Comparison of ENCODE assay signal across 12 mouse cellular contexts in genomic region chr6:21794337-21795071, GRCm38 (mm10). TPM values are rescaled to one million over a fixed set of nuclear protein-coding genes. Genes with fewer than 3 reads are reported as not detected.
DNase-seq lines count a peak whose midpoint lies in the region; ATAC-seq and TF ChIP-seq lines count a peak whose summit lies in the region.
"Had no signal": no experiment of that assay in that cellular context is flagged by ENCODE, and none has a peak within 500 bp of the region (broad histone marks: within the 10 kb centered on the region; RNA-seq: fewer than 3 reads in every experiment).

No protein-coding gene starts in this region.

- no peaks in the 10 kb centered on the region for H3K9me3 ChIP-seq in lung, embryonic 14.5 days (ENCODE audit: low read depth, low read length)
- no peaks in the 10 kb centered on the region for H3K9me3 ChIP-seq in stomach, embryonic 14.5 days (ENCODE audit: control insufficient read depth, low read depth, low read length)
- H3K9me3 ChIP-seq in stomach, postnatal 0 days (ENCODE audit: control insufficient read depth, low read length): no peaks in the 10 kb centered on the region
- H3K9me3 ChIP-seq: embryonic facial prominence, embryonic 13.5 days; G1E; heart, embryonic 10.5 days had no signal

- H3K27ac ChIP-seq in lung, embryonic 14.5 days (ENCODE audit: low read depth): no peak overlapping the region
- no peak overlapping the region for H3K27ac ChIP-seq in stomach, embryonic 14.5 days (ENCODE audit: low read length)
- H3K27ac ChIP-seq in stomach, postnatal 0 days (replicated peaks): no peak overlapping the region
- H3K27ac ChIP-seq: embryonic facial prominence, embryonic 13.5 days; heart, embryonic 10.5 days had no signal

- no peak for TF ChIP-seq CTCF in lung, embryonic 14.5 days (IDR thresholded peaks at IDR 0.05; ENCODE audit: low read depth)
- TF ChIP-seq CTCF in stomach, postnatal 0 days (IDR thresholded peaks at IDR 0.05; ENCODE audit: low read depth): no peak

- H3K36me3 ChIP-seq in lung, embryonic 14.5 days (ENCODE audit: insufficient read depth): peaks cover 3% of the 10 kb centered on the region; the same call in 1 of the 2 replicates
- H3K36me3 ChIP-seq in stomach, embryonic 14.5 days (ENCODE audit: control insufficient read depth, insufficient read depth, low read length): peaks cover 16% of the 10 kb centered on the region
- H3K36me3 ChIP-seq in stomach, postnatal 0 days (ENCODE audit: control insufficient read depth, insufficient read depth, low read length): no peaks in the 10 kb centered on the region
- H3K36me3 ChIP-seq: embryonic facial prominence, embryonic 13.5 days; G1E had no signal

- peak; percentile 26; the same call in 1 of the 2 replicates for ATAC-seq in frontal cortex, adult (ENCODE audit: low TSS enrichment)
- peak; percentile 30; the same call in 1 of the 2 replicates for ATAC-seq in lung, embryonic 14.5 days (ENCODE audit: insufficient read depth)
- ATAC-seq in stomach, embryonic 14.5 days (ENCODE audit: insufficient number of reproducible peaks, insufficient read depth, low FRiP score, low read depth): 0 out of 2 replicates have a peak, but pooled peaks have one; percentile 18
- no peak for ATAC-seq in stomach, postnatal 0 days (ENCODE audit: low FRiP score, low TSS enrichment)

- no peak overlapping the region for H3K9ac ChIP-seq in lung, embryonic 14.5 days
- H3K9ac ChIP-seq in stomach, embryonic 14.5 days (replicated peaks; ENCODE audit: low read depth, low read length): no peak overlapping the region
- no peak overlapping the region for H3K9ac ChIP-seq in stomach, postnatal 0 days (ENCODE audit: low read length)
- H3K9ac ChIP-seq: embryonic facial prominence, embryonic 13.5 days had no signal

- H3K4me1 ChIP-seq in lung, embryonic 14.5 days (ENCODE audit: insufficient read depth): no peaks in the 10 kb centered on the region
- H3K4me1 ChIP-seq in stomach, embryonic 14.5 days (ENCODE audit: control insufficient read depth, insufficient read depth, low read length): no peaks in the 10 kb centered on the region
- H3K4me1 ChIP-seq in stomach, postnatal 0 days (replicated peaks; ENCODE audit: control insufficient read depth, insufficient read depth): no peaks in the 10 kb centered on the region
- H3K4me1 ChIP-seq: embryonic facial prominence, embryonic 13.5 days had no signal

- DNase-seq in frontal cortex, postnatal 10 days (ENCODE audit: low spot score in 2 of 2): no peak
- DNase-seq in lung, embryonic 14.5 days: no peak
- DNase-seq in lung, adult 18-20 months: no peak
- no peak for DNase-seq in stomach, postnatal 0 days (ENCODE audit: low spot score)
- no peak for DNase-seq in embryo, embryonic 10.5 days (ENCODE audit: low spot score)
- no peak for DNase-seq in kidney, adult 18-20 months

- H3K27me3 ChIP-seq in lung, embryonic 14.5 days (ENCODE audit: insufficient read depth, low read length): no peaks in the 10 kb centered on the region
- H3K27me3 ChIP-seq in stomach, embryonic 14.5 days (ENCODE audit: control insufficient read depth, insufficient read depth, low read length): no peaks in the 10 kb centered on the region
- H3K27me3 ChIP-seq in stomach, postnatal 0 days (ENCODE audit: control insufficient read depth, insufficient read depth, low read length): no peaks in the 10 kb centered on the region
- H3K27me3 ChIP-seq: embryonic facial prominence, embryonic 13.5 days had no signal

- TF ChIP-seq EP300 in stomach, postnatal 0 days (optimal IDR thresholded peaks at IDR 0.05): no peak

- H3K4me2 ChIP-seq in lung, embryonic 14.5 days: no peak overlapping the region
- H3K4me2 ChIP-seq in stomach, embryonic 14.5 days (replicated peaks; ENCODE audit: low read depth, low read length): no peak overlapping the region
- H3K4me2 ChIP-seq in stomach, postnatal 0 days (replicated peaks; ENCODE audit: low read depth): no peak overlapping the region
- H3K4me2 ChIP-seq: embryonic facial prominence, embryonic 13.5 days; liver, embryonic 11.5 days had no signal

- 80% methylated on average over 11 of the region's 11 CpGs for WGBS in lung, embryonic 14.5 days
- 85% methylated on average over 11 of the region's 11 CpGs for WGBS in stomach, embryonic 14.5 days
- 79% methylated on average over 11 of the region's 11 CpGs for WGBS in stomach, postnatal 0 days

- H3K4me3 ChIP-seq in lung, embryonic 14.5 days (ENCODE audit: low read depth, low read length): no peak overlapping the region
- H3K4me3 ChIP-seq in stomach, embryonic 14.5 days (ENCODE audit: low read depth, low read length): no peak overlapping the region
- H3K4me3 ChIP-seq in stomach, postnatal 0 days (ENCODE audit: low read depth, low read length): no peak overlapping the region
- H3K4me3 ChIP-seq: embryonic facial prominence, embryonic 13.5 days; heart, embryonic 10.5 days had no signal

RNA-seq across cellular contexts. Expression of gene Tspan12, which starts 57.8 kb away (rescaled TPM):
- polyA plus RNA-seq in lung, embryonic 14.5 days (2014; fragmentation: Nextera tagmentation; extraction: Ambion mirVana): 53.0 and 53.7 TPM in 2 replicates
- polyA plus RNA-seq in stomach, embryonic 14.5 days (2014; fragmentation: Nextera tagmentation; extraction: Ambion mirVana): 88.3 and 89.5 TPM in 2 replicates
- polyA plus RNA-seq in stomach, postnatal 0 days (2015; fragmentation: Nextera tagmentation; extraction: Ambion mirVana): 25.0 TPM in 2 replicates
